Mouse (Mus musculus): ENCODE measurements around the gene Slc35d2.

Gene Slc35d2

DNA sequence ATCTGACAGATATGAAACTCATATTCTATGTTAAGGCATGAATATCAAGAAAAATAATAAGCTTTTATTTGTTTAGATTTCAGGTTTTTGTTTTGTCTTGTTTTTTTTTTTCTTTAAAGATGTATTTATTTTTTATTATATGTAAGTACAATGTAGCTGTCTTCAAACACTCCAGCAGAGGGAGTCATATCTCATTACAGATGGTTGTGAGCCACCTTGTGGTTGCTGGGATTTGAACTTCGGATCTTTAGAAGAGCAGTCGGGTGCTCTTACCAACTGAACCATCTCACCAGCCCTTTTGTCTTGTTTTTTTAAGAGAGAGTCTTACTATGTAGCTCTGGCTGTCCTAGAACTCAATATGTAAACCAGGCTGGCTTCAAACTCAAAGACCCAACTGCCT lies 11.7 kb downstream of the Slc35d2 start:
- intact Hi-C loops (cut with DNase I) = no loop called here

DNA sequence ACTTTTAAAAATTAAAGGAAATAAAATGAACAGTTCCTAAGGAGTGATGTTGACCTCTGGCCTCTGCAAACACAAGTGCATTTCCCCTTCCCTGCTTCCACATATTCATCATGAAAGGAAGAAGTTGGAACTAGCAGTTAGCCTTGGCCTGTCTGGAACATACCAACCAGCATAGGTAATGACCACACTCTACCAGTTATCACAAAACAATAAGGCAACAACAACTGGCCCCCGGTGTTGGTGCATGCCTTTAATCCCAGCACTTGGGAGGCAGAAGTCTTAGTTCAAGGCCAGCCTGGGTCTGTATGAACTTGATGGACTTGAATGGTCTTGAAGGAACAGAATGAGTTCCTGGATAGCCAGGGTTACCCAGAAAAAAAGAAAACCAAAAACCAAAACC lies 18.7 kb downstream of the Slc35d2 start:
- intact Hi-C loops (cut with DNase I) = no loop called here

DNA sequence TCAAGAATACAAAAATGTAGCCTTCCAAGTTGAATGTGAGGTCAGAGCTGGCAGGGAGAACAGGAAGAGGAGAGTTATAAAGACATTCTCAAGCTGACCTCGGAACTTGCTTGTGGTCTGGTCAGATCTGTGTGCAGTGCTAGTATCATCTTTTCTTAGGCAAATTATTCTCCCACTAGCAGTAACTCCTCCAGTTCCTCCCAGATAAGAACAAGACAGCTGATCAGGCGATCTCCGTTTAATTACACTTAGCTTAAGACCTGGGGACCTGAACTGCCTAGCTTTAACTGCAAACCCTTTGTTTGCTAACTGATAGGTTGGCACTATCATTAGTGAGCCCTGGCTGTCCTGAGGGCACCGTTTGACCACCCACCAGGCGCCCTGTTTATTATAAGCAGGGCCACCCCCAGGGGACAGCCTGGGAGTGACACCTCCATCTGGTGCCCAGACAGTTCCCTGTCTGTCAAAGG lies 20.8 kb downstream of the Slc35d2 start:
- intact Hi-C loops (cut with DNase I) = no loop called here

DNA sequence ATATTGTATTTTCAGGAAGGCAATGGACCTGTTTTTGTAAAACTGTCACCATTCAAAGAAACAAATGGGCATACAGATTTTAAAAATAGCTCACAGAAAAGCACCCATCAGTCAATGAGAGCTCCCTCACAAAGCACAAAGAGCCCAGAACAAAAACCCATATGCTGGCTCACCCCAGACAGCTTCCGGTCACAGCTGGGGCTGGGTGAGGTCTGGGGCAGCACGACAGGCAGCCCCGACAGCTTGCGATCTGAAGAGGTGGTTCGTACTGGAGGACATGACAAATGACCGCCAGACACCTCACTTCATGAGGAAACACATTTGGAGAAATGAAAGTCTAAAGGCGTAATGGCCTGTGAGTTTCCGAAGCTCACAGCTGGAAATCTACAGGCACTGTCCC lies 21.6 kb downstream of the Slc35d2 start:
- intact Hi-C loops (cut with DNase I) = no loop called here

DNA sequence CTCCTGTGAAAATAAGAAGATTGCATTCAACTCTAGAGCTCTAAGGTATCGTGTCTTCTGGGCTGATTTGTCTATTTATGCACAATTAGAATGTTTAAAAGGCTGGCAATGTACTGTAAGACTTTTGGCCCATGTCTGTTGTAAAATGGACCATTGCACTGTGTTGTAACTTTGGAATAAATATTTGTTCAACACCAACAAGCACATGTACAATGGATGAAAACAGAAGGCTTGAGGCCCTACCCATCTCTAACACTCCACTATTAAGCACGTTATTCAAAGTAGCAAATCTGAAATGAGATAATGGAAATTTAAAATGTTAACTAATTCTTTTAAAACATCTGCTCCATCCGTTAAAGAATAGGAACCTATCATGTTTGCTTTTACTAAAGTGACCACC lies 22.1 kb downstream of the Slc35d2 start:
- intact Hi-C loops (cut with DNase I) = no loop called here

DNA sequence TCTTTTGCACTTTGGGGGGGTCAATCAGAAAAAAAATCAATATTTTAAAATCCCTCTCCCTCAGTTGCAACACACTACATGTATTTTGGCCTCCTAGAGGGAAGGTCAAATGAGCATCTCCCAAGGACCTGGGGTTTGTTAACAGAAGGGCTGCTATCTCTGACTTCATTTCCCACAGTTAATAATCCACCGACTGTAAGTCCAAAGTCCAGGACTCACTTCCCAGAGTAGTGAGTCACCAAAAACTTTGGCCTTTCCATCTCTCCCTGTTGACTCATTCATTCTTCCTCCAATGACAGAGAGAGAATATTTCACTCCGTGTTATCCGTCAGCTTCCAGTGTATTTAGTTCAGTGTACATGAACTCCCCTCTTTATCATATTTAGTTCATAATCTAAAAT lies 23.5 kb downstream of the Slc35d2 start:
- intact Hi-C loops (cut with DNase I) = no loop called here

DNA sequence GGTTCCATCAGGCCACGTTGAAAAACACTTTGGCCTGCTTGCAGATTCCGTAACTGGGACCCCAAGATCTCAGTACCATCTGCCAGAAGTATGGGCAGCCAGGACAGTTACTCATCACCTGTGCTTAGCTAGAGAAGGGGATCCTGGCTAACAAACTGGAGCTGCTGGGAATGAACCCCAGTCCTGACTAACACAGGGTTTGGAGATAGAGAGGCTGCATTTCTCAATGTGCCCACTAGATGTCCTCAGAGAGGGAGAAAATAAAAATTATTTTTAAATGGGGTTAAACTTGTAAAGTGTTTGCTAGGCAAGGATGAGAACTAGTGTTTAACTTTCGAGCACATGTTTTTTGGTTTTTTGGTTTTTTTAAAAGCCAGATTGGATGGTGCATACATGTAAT lies 29.0 kb downstream of the Slc35d2 start:
- intact Hi-C loops (cut with DNase I) = no loop called here

DNA sequence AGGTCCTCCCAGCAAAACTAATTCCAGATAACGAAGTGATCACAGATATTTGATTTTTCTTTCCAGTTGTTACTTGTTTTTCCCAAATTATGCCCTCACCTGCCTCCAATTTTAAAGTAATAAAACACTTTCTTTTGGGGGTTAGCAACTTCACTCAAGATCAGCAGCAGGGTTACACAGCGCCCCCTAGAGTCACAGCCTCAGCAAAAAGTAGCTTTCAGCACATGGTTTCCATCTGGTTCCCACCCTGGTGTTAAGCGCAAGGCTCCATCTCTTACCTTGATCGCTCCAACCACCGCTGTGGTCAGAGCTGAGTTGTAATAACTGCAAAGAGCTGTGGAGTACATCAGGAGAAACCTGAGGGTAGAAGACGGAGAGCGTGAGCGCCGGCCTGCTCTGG lies 30.2 kb downstream of the Slc35d2 start:
- intact Hi-C loops (cut with DNase I) = no loop called here

DNA sequence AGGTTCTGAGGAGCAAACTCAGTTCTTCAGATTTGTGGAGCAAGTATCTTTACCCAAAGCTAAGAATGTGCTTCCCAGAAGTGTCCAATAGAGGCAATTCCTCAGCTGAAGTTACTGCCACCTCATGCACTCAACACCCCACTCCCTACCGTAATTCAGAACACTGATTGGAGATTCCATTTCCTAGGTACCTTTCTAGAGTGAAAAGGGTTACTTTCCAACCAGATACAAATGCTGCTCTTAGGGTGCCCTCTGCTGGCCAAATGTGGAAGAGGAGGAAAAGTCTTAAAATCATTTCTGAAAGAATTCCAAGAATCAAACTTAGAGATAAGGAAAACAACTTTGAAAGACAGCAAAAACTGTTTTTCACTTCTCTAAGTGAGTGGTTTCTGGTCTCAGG lies 35.8 kb downstream of the Slc35d2 start:
- intact Hi-C loops (cut with DNase I) = loop anchor here (2.0 kb wide), 1 partner anchor 41 kb away; no protein-coding TSS in a partner anchor

DNA sequence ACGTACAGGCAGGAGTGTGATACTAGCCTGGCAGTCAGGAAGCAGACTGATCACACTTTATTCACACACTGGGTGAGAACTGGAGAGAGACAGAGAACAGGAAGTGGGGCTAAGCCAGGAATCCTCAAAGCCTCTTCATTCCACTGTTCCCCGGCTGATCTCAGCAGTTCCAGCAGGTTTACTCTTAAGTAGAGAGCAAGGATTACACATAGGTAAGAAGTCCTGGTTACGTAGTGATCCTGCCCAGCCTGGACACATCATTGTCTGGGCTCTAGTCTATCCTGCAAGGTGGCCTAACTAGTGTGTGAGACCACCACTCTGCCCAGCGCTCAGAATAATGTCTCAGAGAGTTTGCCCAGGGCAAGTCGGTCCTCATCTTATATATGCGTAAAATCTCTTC lies 36.4 kb downstream of the Slc35d2 start:
- intact Hi-C loops (cut with DNase I) = loop anchor here (2.0 kb wide), 1 partner anchor 40 kb away; no protein-coding TSS in a partner anchor

DNA sequence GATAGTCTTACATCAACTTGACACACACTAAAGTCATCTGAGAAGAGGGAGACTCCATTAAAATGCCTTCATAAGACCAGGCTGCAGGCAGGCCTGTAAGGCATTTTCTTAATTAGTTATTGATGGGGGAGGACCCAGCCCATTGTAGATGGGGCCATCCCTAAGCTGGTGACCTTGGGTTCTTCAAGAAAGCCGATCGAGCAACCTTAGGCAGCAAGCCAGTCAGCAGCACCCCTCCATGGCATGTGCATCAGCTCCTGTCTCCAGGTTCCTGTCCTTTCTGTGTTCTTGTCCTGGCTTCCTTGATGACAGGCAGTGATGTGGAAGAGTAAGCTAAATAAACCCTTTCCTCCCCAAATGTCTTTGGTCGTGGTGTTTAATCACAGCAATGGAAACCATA lies 37.0 kb downstream of the Slc35d2 start:
- intact Hi-C loops (cut with DNase I) = loop anchor here (2.0 kb wide), 1 partner anchor 39 kb away; no protein-coding TSS in a partner anchor

DNA sequence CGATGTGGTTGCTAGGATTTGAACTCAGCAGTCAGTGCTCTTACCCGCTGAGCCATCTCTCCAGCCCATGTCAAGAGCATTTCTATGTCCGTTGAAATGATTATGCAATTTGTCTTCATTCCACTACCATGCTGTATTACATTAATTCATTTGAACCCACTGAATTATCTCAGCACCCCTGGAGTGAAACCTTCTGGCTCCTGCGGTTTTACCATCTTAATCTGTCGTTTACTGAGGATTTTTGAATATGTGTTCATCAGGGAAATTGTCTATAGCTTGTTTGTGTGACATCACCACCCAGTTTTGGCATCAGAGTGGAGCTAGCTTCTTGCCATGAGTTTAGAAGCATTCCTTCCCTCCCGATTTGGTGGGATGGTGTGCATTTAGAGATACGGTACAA lies 38.2 kb downstream of the Slc35d2 start:
- intact Hi-C loops (cut with DNase I) = no loop called here

DNA sequence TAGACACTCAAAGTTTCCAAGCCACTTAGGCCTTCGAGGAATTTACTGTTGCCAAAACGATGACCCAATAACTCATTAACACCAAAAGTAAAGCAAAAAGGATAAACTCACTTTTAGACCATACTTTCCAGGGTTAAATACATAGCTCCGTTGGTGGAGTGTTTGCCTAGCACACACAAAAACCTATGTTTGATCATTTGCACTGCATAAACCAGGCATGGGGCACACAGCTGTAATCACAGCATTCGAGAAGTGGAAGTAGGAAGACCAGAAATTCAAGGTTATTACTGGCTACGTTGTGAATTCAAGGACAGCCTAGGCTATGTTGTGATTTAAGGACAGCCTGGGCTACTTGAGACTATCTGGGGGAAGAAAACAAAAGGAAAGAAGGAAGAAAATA lies 38.9 kb downstream of the Slc35d2 start:
- intact Hi-C loops (cut with DNase I) = no loop called here

DNA sequence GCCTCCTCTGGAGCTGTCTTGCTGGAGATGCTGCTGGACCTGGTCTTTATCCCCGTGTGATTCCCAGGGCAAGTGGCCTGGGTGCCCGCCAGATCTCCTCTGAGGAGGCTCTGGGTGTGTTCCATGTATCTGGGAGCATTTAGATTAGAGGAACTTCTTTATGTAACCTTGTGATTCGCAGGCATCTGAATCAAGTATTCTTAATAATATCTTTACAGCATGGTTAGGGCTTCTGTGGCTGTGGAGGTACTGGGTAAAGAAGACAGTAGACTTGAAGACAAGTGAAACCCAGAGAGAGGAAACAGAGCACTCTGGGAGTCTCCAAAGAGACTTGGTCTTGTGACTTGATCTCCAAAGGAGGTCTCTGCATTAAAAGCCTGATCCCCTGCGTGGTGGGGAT lies 40.0 kb downstream of the Slc35d2 start, which contains the start of gene Hsd17b3:
TSS of gene Hsd17b3 (minus strand) at position 101 of the 400 bp plus-strand sequence.
- intact Hi-C loops (cut with DNase I) = no loop called here

DNA sequence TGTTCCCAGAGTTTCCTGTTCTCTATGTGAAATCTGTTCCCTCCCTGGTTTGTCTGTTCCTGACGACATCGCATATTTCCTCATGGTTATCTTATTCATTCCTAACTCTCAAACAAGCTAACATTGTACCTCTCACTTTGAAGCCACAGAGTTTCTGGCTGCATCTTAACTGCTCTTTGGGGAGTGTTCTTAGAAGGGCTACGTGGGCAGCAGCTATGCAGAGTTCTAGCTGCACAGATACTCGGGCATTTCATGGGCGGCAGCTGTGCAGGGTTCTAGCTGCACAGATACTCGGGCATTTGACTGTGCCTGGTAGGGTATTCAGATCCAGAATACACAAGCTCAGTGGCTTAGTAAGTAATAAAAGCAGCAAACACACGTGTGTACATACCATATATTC lies 41.1 kb downstream of the Slc35d2 start:
- intact Hi-C loops (cut with DNase I) = no loop called here

DNA sequence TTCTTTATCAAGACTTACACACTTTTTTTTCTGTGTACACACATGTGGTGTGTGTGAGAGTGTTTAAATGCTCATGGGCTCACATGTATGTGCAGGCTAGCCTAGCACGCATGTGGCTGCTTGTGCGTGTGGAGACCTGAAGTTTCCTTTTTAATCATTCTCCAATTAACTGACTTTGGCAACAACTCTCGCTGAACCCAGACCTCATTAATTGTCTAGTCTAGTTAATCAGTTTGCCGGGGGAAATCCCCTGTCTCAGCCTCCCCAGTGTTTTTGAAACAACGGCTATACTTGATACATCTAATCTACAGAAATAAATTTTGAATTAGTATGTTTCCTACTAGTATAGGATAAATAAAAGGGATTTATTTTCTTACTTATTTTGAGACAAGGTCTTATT lies 43.1 kb downstream of the Slc35d2 start:
- intact Hi-C loops (cut with DNase I) = no loop called here

DNA sequence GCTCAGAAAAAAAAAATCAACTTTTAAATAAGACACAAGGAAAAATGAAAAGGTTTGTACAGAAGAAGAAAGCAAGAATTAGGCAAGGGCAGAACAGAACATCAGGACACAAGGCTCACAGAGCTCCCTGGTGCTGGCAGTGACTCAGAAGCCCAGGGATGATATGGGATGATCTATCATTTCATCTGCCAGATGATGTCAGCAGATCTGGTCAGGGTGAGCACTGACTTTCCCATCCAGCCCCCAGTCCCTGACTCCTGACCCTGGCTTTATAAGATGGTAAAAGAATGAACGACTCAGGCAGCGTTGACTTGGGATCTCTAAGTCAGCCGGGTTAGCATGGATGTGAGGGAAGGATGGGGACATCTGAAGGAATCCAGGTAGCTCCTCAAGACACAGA lies 45.8 kb downstream of the Slc35d2 start:
- intact Hi-C loops (cut with DNase I) = no loop called here

DNA sequence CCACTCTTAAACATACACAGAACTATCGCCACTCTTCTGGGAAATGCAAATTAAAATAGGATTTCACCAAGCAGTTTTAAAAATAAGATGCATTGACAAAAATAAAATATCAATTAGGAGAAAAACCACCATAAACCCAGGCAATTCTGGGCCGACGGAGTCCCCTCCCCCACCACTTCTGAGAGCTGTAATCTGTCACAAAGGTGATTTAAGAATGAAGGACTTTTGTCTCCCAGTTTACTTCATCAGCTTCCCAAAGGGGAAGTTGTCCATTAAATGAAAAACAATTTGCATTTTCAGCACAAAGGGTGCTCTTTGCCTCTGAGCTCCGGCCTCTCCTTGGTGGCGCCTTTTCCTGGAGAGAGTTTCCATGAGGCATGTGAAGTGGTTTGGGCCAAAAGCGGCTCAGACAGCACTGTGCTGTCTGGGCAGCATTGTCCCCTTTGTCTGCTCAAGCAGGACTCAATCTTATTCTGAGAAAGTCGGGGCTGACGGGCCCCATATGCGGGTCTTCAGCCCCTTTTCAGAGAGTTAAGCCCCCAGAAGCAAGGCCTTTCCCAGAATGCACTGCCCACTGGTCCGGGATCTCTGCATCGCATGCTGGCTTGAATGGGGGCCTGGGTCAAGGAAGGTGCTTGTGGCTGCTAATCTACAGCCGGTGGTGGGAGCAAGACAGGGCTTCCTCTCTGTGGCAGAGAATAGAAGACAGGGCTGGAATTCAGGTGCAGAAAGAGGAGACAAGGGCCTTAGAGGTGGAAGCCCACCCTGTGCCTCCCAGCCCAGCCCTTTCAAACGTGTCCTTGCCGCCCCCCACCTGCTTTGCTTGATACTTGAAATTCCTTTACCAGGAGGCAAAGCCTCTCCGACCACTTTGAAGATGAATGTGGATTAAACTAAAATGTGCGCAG lies 47.9 kb downstream of the Slc35d2 start:
- intact Hi-C loops (cut with DNase I) = no loop called here

DNA sequence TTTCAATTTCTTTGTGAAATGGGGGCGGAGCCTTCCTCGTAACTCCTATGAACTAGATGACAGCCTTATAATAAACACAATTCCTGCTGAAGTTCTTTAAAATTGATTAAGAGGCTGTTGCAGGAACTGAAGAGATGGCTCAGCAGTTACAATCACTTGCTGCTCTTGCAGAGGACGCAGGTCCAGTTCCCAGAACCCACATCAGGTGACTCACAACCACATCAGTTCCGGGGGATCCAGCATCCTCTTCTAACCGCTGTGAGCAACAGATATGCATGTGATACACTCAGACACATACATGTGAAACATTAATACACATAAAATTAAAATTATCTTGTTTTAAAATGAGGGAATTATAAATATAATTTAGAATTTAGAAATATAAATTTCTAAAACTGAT lies 51.6 kb downstream of the Slc35d2 start:
- intact Hi-C loops (cut with DNase I) = no loop called here

DNA sequence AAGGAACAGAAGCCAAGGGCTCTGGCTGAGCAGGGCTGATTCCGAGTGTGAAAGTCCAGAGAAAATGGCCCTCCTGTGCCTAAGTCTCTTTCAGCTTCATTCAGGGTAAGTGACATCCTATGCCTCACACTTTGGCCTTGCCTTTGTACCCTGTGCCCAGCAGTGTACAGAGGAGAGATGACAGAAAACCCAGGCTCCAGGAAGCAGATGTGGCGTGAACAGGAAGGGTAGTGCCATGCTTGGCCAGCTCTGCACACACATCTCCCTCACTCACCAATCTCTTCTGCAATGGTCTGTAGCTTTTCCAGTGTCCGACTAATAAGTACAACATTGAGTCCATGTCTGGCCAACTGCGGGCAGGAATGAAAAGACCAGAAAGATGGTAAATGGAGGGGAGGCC lies 53.1 kb downstream of the Slc35d2 start:
- intact Hi-C loops (cut with DNase I) = no loop called here

DNA sequence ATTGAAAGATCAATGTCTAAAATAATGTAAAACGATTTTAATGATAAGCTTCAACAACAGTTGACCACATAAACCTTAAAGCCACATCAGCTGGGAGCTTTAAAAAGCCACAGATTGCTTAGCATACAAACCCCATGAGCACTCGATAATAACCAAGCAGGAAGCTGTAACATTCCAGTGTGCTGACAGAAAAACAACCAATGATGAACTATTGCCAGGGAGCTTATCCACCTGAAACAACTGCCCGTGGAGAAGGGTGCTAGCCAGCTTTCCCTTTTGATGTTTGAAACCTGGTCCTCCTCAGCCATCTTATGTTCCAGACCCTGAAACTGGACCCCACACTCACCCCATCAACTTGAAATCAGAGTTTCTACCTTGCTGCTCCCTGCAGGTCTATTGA lies 62.5 kb downstream of the Slc35d2 start:
- intact Hi-C loops (cut with DNase I) = no loop called here

DNA sequence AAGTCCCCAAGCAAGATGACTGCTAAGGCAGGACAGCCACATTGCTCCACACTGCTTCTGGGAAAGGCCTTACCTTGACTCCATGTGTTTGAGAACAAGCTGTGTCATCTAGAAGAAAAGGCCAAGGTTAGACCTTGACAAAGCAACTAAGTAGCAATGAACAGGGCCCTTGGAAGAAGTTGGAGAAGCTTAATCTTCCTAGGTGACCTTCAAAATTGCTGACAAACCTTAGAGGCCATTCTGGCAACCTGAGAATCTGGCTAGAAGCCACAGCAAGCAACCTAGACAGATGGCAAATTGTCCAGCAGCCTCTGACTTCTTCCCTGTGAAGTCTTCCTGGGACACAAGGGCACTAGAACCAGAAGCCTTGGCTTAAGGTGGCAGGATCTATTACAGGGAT lies 64.9 kb downstream of the Slc35d2 start:
- intact Hi-C loops (cut with DNase I) = no loop called here

DNA sequence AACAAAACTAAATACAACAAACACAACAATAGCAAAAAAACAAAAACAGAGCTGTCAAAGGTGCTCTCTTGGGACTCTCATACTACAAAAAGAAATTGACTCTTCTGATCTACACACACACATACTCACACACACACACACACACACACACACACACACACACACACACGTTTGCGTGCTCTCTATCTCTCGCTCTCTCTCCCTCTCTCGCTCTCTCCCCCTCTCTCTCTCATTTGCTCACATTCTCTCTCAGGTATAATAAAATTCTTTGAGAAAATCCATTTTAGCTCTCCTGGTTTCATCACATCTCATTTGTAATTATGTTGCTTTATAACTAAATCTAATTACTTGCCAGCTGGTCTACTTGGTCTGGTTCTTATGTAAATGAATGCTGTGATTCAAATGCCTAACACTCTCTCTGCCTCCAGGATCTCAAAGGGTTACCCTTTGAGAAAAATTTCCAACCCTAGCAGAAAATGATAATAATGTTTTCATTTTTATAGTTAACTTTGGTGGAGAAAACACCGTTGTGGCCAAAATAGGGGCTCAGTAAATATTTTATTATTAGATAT lies 68.1 kb downstream of the Slc35d2 start:
- intact Hi-C loops (cut with DNase I) = no loop called here

Measured in adrenal gland (tissue).